Mouse (Mus musculus) embryonic stem cell, embryonic (primary cell): ENCODE results near the gene Ppp1r18.

ENCODE experiments used
- CTCF ChIA-PET, 4 experiments: fragments of 300-600 bp in 2 of 4; fragments of 350-600 bp in 2 of 4; sonication (Branson Sonifier 250); formaldehyde crosslinking; loops; one replicate each; lab custom pipeline; 2022; ENCODE audit warnings: inconsistent platforms in 2 of 4; lab: Charles Lee
- POLR2A ChIA-PET, 4 experiments: fragments of 300-600 bp in 2 of 4; fragments of 350-600 bp in 2 of 4; sonication (Branson Sonifier 250); formaldehyde crosslinking; loops; one replicate each; lab custom pipeline; 2022; ENCODE audit warnings: antibody characterized with exemption in 4 of 4, inconsistent platforms in 1 of 4; lab: Charles Lee

Gene Ppp1r18

DNA sequence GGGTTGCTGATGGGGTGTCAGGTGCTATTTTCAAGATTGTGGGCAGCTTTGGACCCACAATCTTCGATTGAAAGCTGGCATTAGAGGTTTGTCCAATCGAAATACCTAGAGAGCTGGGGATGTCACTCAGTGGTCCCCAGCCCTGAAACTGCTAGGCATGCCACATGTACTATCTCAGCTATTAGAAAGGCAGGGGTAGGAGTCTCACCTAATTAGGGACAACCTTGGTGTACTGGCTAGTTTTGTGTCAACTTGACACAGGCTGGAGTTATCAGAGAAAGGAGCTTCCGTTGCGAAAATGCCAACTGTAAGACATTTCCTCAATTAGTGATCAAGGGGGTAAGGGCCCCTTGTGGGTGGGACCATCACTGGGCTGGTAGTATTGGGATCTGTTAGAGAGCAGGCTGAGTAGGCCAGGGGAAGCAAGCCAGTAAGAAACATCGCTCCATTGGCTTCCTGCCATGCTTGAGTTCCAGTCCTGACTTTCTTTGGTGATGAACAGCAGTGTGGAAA is 32.1 kb upstream of the Ppp1r18 start:
- ChIA-PET POLR2A (interaction anchor here (0.6 to 5.3 kb wide), 43 partner anchors 8 to 181 kb away, joined by 3 to 61 read pairs (median 5); partner anchors contain the start of genes Flot1 (in 4 of the 4), Ier3 (in 4 of the 4), Mdc1 (in 2 of the 4) and Dhx16 (in 1 of the 4)), CTCF (interaction anchor here (0.6 to 4.9 kb wide), 10 partner anchors 10 to 818 kb away, joined by 3 to 31 read pairs (median 5); partner anchors contain the start of gene Flot1 (in 1 of the 4))

DNA sequence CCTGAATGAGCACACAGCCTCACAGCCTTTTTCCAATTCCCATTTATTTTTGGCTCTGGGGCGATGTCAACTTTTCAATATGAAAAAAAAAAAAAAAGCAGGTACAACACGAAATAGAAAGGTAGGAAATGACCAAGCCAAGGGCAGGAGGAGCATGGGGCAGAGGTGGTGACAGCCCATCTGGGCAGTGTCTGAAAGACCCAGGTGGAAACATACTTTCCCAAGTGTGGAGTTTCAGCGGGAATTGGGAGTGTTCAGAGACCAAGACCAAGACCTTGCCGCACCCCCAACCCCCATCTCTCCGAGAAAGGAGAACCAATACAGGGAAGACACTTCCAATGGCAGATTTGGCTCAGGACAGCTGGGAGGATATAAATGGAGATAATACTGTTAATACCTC is 31.5 kb upstream of the Ppp1r18 start:
- POLR2A ChIA-PET, result interaction anchor here (0.6 to 5.3 kb wide), 34 partner anchors 7 to 170 kb away, joined by 3 to 61 read pairs (median 5); partner anchors contain the start of genes Flot1 (in 4 of the 4), Ier3 (in 4 of the 4), Dhx16 (in 1 of the 4) and Mdc1 (in 1 of the 4)
- CTCF ChIA-PET, result interaction anchor here in 3 of 4 experiments (0.7 to 1.5 kb wide), 6 partner anchors 10 to 127 kb away, joined by 3 to 9 read pairs (median 5); partner anchors contain the start of gene Flot1 (in 1 of the 3)

DNA sequence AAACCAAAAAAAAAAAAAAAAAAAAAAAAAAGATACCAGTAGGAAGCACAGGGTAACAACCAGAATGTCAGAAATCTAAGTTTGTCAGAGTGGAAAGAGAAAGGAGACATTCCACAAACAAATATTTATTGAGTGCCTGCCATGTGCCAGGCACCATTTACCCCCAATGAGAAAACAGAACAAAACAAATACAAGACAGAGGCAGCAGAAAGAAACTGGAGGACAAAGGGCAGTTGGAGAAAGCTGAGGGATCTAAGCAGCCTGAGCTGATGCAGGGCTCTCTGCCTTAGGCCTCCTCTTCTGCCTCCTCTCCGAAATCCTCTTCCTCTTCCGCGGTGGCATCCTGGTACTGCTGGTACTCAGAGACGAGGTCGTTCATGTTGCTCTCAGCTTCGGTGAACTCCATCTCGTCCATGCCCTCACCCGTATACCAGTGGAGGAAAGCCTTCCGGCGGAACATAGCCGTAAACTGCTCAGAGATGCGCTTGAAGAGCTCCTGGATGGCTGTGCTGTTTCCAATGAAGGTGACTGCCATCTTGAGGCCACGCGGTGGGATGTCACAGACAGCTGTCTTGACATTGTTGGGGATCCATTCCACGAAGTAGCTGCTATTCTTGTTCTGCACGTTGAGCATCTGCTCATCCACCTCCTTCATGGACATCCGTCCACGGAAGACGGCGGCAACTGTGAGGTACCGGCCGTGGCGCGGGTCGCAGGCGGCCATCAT is 30.5 kb upstream of the Ppp1r18 start:
- POLR2A ChIA-PET, result interaction anchor here (0.5 to 17.7 kb wide), 37 partner anchors 9 to 1355 kb away, joined by 3 to 490 read pairs (median 9); partner anchors contain the start of genes Flot1 (in 3 of the 4), Ier3 (in 3 of the 4), Ppp1r18 (in 3 of the 4) and Nrm (in 2 of the 4)
- CTCF ChIA-PET, result interaction anchor here in 3 of 4 experiments (0.6 to 8.3 kb wide), 13 partner anchors 8 to 923 kb away, joined by 3 to 50 read pairs (median 6); partner anchors contain the start of genes Dhx16 (in 1 of the 3), Flot1 (in 1 of the 3) and Nrm (in 1 of the 3)

DNA sequence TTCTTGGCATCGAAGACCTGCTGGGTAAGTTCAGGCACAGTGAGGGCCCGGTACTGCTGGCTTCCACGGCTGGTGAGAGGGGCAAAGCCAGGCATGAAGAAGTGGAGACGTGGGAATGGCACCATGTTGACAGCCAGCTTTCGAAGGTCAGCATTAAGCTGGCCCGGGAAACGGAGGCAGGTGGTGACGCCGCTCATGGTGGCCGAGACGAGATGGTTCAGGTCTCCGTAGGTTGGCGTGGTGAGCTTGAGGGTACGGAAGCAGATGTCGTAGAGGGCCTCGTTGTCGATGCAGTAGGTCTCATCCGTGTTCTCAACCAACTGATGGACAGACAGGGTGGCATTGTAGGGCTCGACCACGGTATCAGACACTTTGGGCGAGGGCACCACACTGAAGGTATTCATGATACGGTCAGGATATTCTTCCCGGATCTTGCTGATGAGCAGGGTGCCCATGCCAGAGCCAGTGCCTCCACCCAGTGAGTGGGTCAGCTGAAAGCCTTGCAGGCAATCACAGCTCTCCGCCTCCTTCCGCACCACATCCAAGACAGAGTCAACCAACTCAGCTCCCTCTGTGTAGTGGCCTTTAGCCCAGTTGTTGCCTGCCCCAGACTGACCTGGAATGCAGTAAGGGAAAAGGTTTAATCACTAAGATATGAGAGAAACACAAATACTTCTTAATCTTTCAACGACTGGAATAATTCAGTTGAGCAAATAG is 29.8 kb upstream of the Ppp1r18 start:
- POLR2A ChIA-PET, result interaction anchor here (0.5 to 17.7 kb wide), 55 partner anchors 7 to 1356 kb away, joined by 3 to 490 read pairs (median 8); partner anchors contain the start of genes Flot1 (in 3 of the 4), Ier3 (in 3 of the 4), Ppp1r18 (in 3 of the 4) and Dhx16 (in 2 of the 4)
- CTCF ChIA-PET, result interaction anchor here (0.5 to 8.3 kb wide), 30 partner anchors 9 to 923 kb away, joined by 3 to 50 read pairs (median 5); partner anchors contain the start of genes 2310061I04Rik (in 1 of the 4), Dhx16 (in 1 of the 4), Flot1 (in 1 of the 4) and Nrm (in 1 of the 4)

DNA sequence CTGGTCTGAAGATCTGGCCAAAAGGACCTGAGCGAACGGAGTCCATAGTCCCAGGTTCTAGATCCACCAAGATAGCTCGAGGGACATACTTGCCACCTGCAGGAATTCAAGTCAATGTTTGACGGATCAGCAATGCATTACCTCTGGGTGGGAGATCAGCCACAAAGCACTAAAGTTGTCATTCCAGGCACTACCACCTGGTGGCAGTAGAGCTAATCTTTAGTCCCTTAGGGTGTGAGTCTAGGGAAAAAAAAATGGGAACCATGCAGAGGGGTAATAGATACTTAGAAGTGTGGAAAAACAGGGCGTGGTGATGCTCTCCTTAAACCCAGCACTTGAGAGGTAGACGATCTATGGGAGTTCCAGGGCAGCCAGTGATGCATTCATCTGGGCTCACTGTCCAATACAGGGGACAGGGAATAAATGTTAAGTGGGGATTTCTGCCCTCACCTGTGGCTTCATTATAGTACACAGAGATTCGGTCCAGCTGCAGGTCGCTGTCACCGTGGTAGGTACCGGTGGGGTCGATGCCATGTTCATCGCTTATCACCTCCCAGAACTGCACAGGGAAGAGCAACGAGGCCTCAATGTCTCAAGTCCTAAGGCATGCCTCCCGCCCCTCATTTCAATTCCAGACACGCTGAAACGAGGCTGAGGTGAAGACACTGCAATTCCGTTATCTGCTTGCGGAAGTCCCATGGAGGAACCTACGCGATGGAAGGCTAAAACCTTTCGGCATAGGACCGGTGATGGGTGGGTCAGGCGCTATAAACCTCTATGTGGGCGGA is 29.0 kb upstream of the Ppp1r18 start:
- ChIA-PET CTCF (interaction anchor here (0.5 to 8.3 kb wide), 36 partner anchors 9 to 1247 kb away, joined by 3 to 50 read pairs (median 5); partner anchors contain the start of genes Nrm (in 2 of the 4), 2310061I04Rik (in 1 of the 4), Dhx16 (in 1 of the 4) and Flot1 (in 1 of the 4)), POLR2A (interaction anchor here (0.6 to 17.7 kb wide), 80 partner anchors 8 to 1251 kb away, joined by 3 to 490 read pairs (median 6); partner anchors contain the start of genes Ppp1r18 (in 4 of the 4), Dhx16 (in 3 of the 4), Flot1 (in 3 of the 4) and Ier3 (in 3 of the 4))

DNA sequence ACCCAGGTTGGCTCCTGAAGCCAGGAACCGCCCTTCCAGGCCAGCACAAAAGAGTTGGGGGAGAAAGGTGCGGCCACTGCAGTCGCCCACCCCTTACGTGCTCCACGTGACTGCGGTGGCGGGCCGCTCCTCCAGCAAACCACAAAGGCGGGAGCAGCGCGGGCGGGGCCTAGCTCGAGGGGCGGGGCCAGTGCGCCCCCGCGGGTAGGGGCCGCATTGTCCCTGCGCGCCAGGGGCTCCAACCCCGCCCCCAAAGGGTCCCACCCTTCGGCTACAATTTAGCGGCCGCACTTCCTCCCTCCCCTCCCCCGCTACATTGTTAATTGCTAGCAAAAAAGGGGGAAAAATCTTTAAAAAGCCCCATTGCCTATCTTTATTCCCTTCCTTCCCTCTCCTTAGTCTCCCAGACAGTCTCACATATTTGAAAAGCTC is 28.4 kb upstream of the Ppp1r18 start:
- POLR2A ChIA-PET, result interaction anchor here (0.6 to 17.7 kb wide), 85 partner anchors 8 to 579 kb away, joined by 3 to 490 read pairs (median 5); partner anchors contain the start of genes Dhx16 (in 3 of the 4), Flot1 (in 3 of the 4), Ier3 (in 3 of the 4) and Mrps18b (in 3 of the 4)
- CTCF ChIA-PET, result interaction anchor here (0.6 to 8.3 kb wide), 17 partner anchors 11 to 253 kb away, joined by 3 to 50 read pairs (median 5); partner anchors contain the start of genes Flot1 (in 1 of the 4) and Nrm (in 1 of the 4)

DNA sequence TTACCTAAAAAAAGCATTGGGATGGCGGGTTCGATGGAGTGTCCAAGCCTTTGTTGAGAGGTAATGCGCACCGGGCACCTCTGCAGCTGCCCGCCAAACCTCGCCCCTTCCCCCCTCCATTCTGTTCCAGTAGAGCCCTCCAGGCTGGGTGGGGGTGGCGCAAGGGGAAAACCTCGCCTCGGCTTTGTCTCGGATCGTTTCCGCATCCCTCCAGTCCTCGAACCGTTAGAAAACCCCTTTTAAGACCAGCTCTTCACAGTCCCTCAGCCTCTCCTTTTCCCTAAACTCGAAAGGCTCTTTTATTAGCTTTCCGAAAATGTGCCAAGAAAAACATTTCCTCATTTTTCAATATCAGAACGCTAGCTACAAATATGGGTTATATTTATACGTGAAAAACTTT is 27.9 kb upstream of the Ppp1r18 start:
- ChIA-PET POLR2A (interaction anchor here (0.6 to 17.7 kb wide), 83 partner anchors 8 to 580 kb away, joined by 3 to 490 read pairs (median 5); partner anchors contain the start of genes Dhx16 (in 3 of the 4), Flot1 (in 3 of the 4), Ier3 (in 3 of the 4) and Mrps18b (in 3 of the 4)), CTCF (interaction anchor here (0.6 to 8.3 kb wide), 16 partner anchors 10 to 253 kb away, joined by 3 to 50 read pairs (median 6); partner anchors contain the start of genes Flot1 (in 1 of the 4) and Nrm (in 1 of the 4))

DNA sequence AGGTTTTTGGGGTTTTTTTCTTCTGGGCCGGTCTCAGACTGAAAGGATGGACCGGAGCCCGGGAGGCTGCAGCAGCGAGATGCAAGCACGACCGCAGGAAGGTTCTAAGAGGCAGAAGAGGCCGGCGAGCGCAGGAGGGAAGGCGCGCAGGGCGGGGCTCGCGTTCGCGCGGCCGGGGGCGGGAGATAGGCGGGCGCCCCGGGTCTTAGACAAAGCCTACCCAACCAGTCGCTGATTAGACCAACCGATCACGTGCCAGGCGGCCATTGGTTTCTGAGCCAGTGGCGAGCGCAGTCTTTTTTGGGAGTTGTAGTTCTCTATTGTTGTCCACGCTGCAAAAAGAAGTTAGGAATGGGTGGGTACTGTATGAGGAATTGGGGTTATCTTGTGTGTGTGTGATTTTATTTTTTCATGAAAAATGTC is 27.3 kb upstream of the Ppp1r18 start, which contains the start of gene Tubb5:
TSS of gene Tubb5 (minus strand) at position 185 of the 423 bp plus-strand sequence.
- CTCF ChIA-PET, result interaction anchor here (0.6 to 8.3 kb wide), 7 partner anchors 13 to 96 kb away, joined by 3 to 50 read pairs (median 5); partner anchors contain the start of gene Flot1 (in 1 of the 4)
- POLR2A ChIA-PET, result interaction anchor here (0.7 to 17.7 kb wide), 60 partner anchors 7 to 1135 kb away, joined by 3 to 490 read pairs (median 6); partner anchors contain the start of genes Dhx16 (in 3 of the 4), Flot1 (in 3 of the 4), Ier3 (in 3 of the 4) and Nrm (in 3 of the 4)

DNA sequence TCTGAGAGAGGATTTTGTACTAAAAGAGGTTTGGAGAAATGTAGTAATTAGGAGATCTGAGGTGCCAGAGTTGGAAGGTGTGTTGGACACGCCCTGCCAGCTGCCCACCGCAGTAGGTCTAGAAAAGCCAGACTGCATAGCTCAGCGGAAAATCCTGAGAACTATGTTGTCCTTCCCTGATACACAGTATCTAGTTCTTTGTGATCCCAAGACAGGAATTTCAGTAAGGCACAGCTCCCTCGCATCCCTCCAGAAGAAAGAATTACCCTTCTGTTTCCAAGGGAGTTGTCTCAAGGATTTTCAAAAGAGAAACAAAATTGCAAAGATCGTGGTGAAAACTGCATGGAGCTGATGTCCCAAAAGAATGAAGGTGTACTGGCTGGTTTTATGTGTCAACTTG is 26.8 kb upstream of the Ppp1r18 start:
- CTCF ChIA-PET, result interaction anchor here in 2 of 4 experiments (1.0 to 8.3 kb wide), 4 partner anchors 14 to 36 kb away, joined by 3 to 50 read pairs (median 4); partner anchors contain the start of gene Flot1 (in 1 of the 2)
- POLR2A ChIA-PET, result interaction anchor here (0.6 to 17.7 kb wide), 43 partner anchors 9 to 1134 kb away, joined by 3 to 490 read pairs (median 6); partner anchors contain the start of genes Dhx16 (in 3 of the 4), Flot1 (in 3 of the 4), Ier3 (in 3 of the 4) and Nrm (in 3 of the 4)

DNA sequence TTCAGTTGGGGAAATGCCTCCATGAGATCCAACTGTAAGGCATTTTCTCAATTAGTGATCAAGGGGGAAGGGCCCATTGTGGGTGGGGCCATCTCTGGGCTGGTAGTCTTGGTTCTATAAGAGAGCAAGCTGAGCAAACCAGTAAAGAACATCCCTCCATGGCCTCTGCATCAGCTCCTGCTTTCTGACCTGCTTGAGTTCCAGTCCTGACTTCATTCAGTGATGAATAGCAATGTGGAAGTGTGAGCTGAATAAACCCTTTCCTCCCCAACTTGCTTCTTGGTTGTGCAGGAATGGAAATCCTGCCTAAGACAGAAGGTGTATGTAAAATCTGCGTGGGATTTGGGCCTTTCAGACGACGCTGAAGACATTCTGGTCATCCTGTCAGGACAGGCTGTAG is 26.4 kb upstream of the Ppp1r18 start:
- ChIA-PET POLR2A (interaction anchor here (0.6 to 17.7 kb wide), 40 partner anchors 9 to 1134 kb away, joined by 3 to 490 read pairs (median 6); partner anchors contain the start of genes Dhx16 (in 3 of the 4), Flot1 (in 3 of the 4), Ier3 (in 3 of the 4) and Nrm (in 3 of the 4)), CTCF (interaction anchor here in 2 of 4 experiments (1.0 to 8.3 kb wide), 4 partner anchors 14 to 35 kb away, joined by 3 to 50 read pairs (median 4); partner anchors contain the start of gene Flot1 (in 1 of the 2))

DNA sequence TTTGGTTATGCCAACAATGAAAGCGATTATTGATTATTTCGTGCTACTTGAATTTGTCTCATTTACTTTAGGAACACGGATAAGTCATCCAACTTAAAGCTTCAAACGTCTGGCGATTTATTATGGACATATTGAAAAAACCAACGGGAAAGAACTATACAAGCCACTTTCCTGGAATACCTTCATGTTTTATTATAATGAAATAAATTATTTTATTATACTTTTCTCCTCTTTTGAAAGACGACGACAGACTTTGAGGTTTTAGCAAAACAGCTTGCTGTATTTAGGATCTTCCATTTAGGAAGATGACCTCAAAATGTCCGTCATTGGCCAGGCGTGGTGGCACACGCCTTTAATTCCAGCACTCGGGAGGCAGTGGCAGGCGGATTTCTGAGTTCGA is 24.8 kb upstream of the Ppp1r18 start:
- POLR2A ChIA-PET, result interaction anchor here (0.6 to 17.7 kb wide), 38 partner anchors 8 to 277 kb away, joined by 3 to 490 read pairs (median 7); partner anchors contain the start of genes Dhx16 (in 2 of the 4), Ier3 (in 2 of the 4), Nrm (in 2 of the 4) and Ppp1r18 (in 2 of the 4)
- CTCF ChIA-PET, result interaction anchor here in 3 of 4 experiments (0.6 to 8.3 kb wide), 5 partner anchors 33 to 277 kb away, joined by 3 to 50 read pairs (median 5); no protein-coding TSS in a partner anchor

DNA sequence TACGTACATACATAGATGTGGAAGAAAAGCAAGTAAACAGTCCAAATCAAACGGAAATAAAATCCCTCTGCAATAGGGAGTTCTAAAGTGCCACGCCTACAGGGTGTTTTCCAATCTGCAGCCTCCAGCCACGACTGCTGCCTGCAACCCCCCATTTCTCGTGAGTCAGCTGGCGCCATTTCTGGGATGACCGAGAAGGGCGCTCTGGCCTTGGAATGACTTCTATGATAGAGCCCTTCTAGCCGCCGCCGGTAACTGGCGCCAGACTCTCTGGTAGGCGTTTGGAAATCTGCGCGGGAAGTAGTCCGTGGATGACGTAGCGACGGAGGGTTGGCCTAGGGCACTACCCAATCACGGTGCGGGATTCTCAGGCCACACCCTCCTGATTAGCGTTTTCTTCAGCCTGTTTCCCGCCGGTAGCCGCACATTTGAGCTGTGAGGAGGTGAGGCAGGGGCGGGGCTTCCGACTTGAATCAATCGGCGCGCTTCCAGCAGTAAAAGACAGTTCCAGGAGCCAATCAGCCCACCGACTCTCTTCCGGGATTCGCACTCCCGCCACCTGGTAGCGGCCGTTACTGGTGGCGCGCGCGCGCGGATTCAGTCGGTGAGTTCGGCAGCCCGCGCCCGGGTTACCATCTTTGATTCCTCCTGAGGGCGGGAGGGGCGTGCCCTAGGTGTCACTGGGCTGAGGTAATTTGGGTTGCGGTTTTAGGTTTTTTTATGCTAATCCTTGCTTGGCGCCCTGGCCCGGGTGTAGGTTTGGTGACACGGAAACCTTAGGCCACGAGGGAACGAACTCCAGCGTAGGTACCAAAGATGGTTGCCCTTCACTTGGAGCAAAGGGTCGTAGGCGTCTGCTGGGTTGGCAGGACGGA is 24.1 kb upstream of the Ppp1r18 start, which contains the start of gene Mdc1:
TSS of gene Mdc1 (plus strand) at position 440 of the 875 bp plus-strand sequence.
- CTCF ChIA-PET, result interaction anchor here (0.5 to 8.3 kb wide), 21 partner anchors 20 to 1239 kb away, joined by 3 to 50 read pairs (median 4); partner anchors contain the start of genes Nrm (in 2 of the 4) and Dhx16 (in 1 of the 4)

DNA sequence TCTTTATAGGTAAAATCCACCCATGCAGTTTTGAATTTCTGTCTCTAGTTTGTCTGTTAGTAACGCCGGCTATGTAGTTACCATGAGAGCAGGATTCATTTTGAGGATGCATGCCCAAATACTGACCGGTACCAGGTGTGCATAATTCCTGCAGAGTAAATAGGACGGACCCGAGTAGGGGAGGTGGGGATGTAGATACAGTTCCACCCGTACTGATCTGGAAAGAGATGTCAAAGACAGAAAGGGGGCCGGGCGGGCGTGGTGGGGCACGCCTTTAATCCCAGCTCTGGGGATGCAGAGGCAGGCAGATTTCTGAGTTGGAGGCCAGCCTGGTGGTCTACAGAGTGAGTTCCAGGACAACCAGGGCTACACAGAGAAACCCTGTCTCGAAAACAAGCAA is 23.4 kb upstream of the Ppp1r18 start:
- POLR2A ChIA-PET, result interaction anchor here in 3 of 4 experiments (0.6 to 17.7 kb wide), 78 partner anchors 8 to 598 kb away, joined by 3 to 490 read pairs (median 5); partner anchors contain the start of genes Flot1 (in 3 of the 3), Ier3 (in 3 of the 3), Nrm (in 3 of the 3) and Atat1 (in 2 of the 3)
- CTCF ChIA-PET, result interaction anchor here (0.5 to 8.3 kb wide), 19 partner anchors 19 to 1238 kb away, joined by 3 to 50 read pairs (median 4); partner anchors contain the start of genes Nrm (in 2 of the 4) and Dhx16 (in 1 of the 4)

More for the DNA sequence above, 24.1 kb upstream of the Ppp1r18 start, which contains the start of gene Mdc1:
- POLR2A ChIA-PET, result interaction anchor here (0.6 to 17.7 kb wide), 91 partner anchors 8 to 598 kb away, joined by 3 to 490 read pairs (median 5); partner anchors contain the start of genes Flot1 (in 3 of the 4), Ier3 (in 3 of the 4), Mrps18b (in 3 of the 4) and Nrm (in 3 of the 4)
